Mouse (Mus musculus): ENCODE measurements at regions not wholly inside any gene's neighbourhood (a gene's known extent, or its start where the extent isn't known, plus 50 kb on each side); places are given as distances from the start of the nearest gene placed in this dataset.

GRCm38 (mm10) chr15:33825435-33826088 lies 532.1 kb downstream of the 9430069I07Rik start:
- in situ Hi-C loops (cut with MboI; ENCODE audit: low pct_unique_long_range_greater_than_20kb in 1 of 2, low sequenced_read_pairs in 2 of 2, unreplicated experiment in 1 of 2) = no loop called here

GRCm38 (mm10) chr15:33824826-33825225 lies 532.8 kb downstream of the 9430069I07Rik start:
- in situ Hi-C loops (cut with MboI; ENCODE audit: low pct_unique_long_range_greater_than_20kb in 1 of 2, low sequenced_read_pairs in 2 of 2, unreplicated experiment in 1 of 2) = no loop called here

- in situ Hi-C loops (cut with MboI; ENCODE audit: low pct_unique_long_range_greater_than_20kb in 1 of 2, low sequenced_read_pairs in 2 of 2, unreplicated experiment in 1 of 2) = no loop called here
These were observed 576.7 kb downstream of the 9430069I07Rik start for GRCm38 (mm10) chr15:33780960-33781359.

- in situ Hi-C loops (cut with MboI; ENCODE audit: low pct_unique_long_range_greater_than_20kb in 1 of 2, low sequenced_read_pairs in 2 of 2, unreplicated experiment in 1 of 2) = loop anchor here in 1 of 2 experiments (10.0 kb wide), 1 partner anchor 505 kb away; no protein-coding TSS in a partner anchor
These were observed 598.2 kb downstream of the 9430069I07Rik start for GRCm38 (mm10) chr15:33759496-33759895.

- in situ Hi-C loops (cut with MboI; ENCODE audit: low pct_unique_long_range_greater_than_20kb in 1 of 2, low sequenced_read_pairs in 2 of 2, unreplicated experiment in 1 of 2) = loop anchor here in 1 of 2 experiments (10.0 kb wide), 1 partner anchor 504 kb away; no protein-coding TSS in a partner anchor
These were observed 598.9 kb downstream of the 9430069I07Rik start for GRCm38 (mm10) chr15:33758771-33759170.

Data from mouse embryonic stem cell (cell line).